Mouse (Mus musculus) spleen, adult 12 weeks (tissue): ENCODE measurements around the gene Olfr741.

ENCODE experiments used
- DNase-seq: peaks from one replicate; pipeline ENCODE4 v3.0.0; 2022; ENCODE audit warnings: low spot score

Gene Olfr741

DNA sequence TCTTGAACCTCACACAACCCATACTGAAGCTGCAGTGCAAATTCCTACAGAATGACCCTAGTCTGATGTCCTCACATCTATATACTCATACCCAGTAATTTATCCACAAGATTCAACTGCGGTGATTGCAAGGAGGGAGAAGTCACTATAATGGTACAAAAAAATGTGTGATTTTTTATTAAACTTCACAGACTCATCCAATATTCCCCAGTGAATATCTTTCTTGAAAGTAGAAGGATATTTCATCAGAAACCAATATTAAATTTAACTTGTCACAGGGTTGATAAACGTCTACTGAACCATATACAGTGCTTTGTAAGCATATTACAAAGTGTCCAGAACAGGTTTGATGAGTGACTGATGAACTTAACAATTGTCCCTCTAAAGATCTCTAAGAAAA, at the start of gene Olfr741:
Olfr741 (plus strand) TSS at position 301 of the 400 bp plus-strand sequence.
- DNase-seq: no peak

DNA sequence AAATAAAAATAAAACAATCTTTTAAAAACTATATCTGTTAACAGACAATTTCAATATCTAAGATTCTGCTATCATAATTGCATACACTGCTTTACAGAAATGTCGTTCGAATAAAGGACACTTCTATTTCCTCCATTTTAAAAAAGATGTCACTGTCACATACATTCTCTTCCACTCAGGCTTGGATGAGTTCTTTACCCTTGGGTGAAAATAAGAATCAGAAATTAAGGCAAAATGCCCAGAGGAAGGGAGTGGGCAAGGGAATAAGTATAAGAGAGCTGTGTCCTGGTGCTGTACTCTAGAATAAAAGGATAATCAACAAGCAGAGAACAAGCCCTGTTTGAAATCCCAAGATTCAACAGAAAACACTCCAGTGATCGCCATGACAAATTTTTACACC, 27.3 kb upstream of the Olfr741 start, which contains the start of gene Olfr740:
Olfr740 (plus strand) TSS at position 301 of the 400 bp plus-strand sequence.
- no peak for DNase-seq

DNA sequence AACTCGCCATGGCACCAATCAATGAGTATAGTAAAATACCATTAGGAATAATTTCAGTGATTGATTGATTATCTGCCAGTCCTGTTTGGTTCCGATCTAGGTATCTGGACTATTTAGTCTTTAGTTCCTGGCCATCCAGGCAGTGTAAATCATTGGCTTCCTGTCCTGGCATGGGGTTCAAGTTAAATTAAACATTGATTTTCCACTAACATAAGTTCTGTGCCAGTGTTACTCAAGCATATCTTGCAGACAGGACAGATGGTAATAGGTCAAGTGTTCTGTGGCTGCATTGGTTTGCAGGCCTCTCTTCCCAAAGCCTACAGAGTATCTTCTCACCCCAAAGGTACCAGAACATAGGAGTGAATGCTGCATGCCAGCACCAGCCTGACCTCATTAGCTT, 5.9 kb downstream of the Olfr741 start:
- DNase-seq: no peak

DNA sequence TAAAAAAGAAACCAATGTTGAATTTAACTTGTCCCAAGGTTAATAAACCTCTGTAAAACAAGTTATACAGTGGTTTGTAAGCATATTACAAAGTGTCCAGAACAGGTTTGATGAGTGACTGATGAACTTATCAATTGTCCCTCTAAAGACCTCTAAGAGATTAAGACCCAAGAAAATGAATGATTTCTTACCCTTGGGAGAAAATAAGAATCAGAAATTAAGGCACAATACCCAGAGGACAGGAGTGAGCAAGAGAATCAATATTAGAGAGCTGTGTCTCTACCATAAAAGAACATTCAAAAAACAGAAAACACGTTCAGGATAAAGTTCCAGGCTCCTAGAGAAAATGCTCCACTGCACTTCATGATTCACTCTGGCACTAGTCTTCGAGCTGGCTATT, 30.8 kb downstream of the Olfr741 start, which contains the start of gene Olfr742:
Olfr742 (plus strand) TSS at position 301 of the 400 bp plus-strand sequence.
- DNase-seq: no peak

DNA sequence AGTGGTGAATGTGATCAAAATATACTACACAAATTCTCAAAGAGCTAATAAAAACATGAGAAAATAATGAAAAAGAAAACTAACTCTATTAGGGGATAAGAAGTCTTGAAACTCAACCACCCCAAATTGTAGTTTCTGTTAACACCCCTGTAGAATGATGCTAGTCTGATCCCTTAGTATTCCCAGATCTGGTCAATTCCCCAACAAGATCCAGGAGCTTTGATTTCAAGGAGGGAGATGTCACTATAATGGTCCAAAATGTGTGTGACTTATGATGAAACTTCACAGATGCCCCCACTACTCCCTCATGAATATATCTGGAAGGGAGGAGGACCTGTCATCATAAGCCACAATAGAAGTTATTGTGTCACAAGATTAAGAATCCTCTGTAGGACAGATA, 49.0 kb downstream of the Olfr741 start, which contains the start of gene Olfr743:
Olfr743 (plus strand) TSS at position 301 of the 400 bp plus-strand sequence.
- no peak for DNase-seq
